Mouse (Mus musculus): ENCODE measurements at regions not wholly inside any gene's neighbourhood (a gene's known extent, or its start where the extent isn't known, plus 50 kb on each side); places are given as distances from the start of the nearest gene placed in this dataset.
"Not testable (repeated sequence)": the region's sequence is repeated elsewhere in the genome, so short reads cannot be mapped to it uniquely, and the experiment has no call there.

- 2% methylated on average over 10 of the region's 10 CpGs for WGBS
- no peak overlapping the region for H3K4me3 ChIP-seq (ENCODE audit: low read depth, low read length)
- no peaks in the 10 kb centered on the region for H3K4me1 ChIP-seq (replicated peaks; ENCODE audit: control insufficient read depth, insufficient read depth, low read length)
- H3K27me3 ChIP-seq (replicated peaks; ENCODE audit: control insufficient read depth, insufficient read depth, low read length), result no peaks in the 10 kb centered on the region
- H3K9me3 ChIP-seq (ENCODE audit: control insufficient read depth, low read length), result no peaks in the 10 kb centered on the region
- ATAC-seq (replicated peaks; ENCODE audit: low FRiP score, low TSS enrichment, low read depth), result peak; percentile 84; the same call in 1 of the 2 replicates
- DNase-seq (ENCODE audit: low spot score), result peak; percentile 93
- H3K36me3 ChIP-seq (ENCODE audit: control insufficient read depth, insufficient read depth, low read length), result no peaks in the 10 kb centered on the region
- H3K9ac ChIP-seq (ENCODE audit: low read length), result no peak overlapping the region
- no peak overlapping the region for H3K4me2 ChIP-seq (ENCODE audit: low read length)
- no peak overlapping the region for H3K27ac ChIP-seq (ENCODE audit: low read depth)
Observed at GRCm38 (mm10) chr10:96213876-96214275, 77.5 kb downstream of the Gm5426 start.

GRCm38 (mm10) chr10:96214285-96214684 lies 77.9 kb downstream of the Gm5426 start:
- Histone ChIP-seq H3K9ac (ENCODE audit: low read length) (no peak overlapping the region), H3K27ac (ENCODE audit: low read depth) (no peak overlapping the region), H3K36me3 (ENCODE audit: control insufficient read depth, insufficient read depth, low read length) (no peaks in the 10 kb centered on the region), H3K9me3 (ENCODE audit: control insufficient read depth, low read length) (no peaks in the 10 kb centered on the region), H3K4me3 (ENCODE audit: low read depth, low read length) (no peak overlapping the region), H3K4me1 (replicated peaks; ENCODE audit: control insufficient read depth, insufficient read depth, low read length) (no peaks in the 10 kb centered on the region), H3K4me2 (ENCODE audit: low read length) (no peak overlapping the region), H3K27me3 (replicated peaks; ENCODE audit: control insufficient read depth, insufficient read depth, low read length) (no peaks in the 10 kb centered on the region)
- DNase-seq (ENCODE audit: low spot score) (no peak), ATAC-seq (replicated peaks; ENCODE audit: low FRiP score, low TSS enrichment, low read depth) (0 out of 2 replicates have a peak, but pooled peaks have one; percentile 56)
- 55% methylated on average over 7 of the region's 7 CpGs for WGBS

GRCm38 (mm10) chr10:96214946-96215345 lies 78.5 kb downstream of the Gm5426 start:
- no peaks in the 10 kb centered on the region for H3K9me3 ChIP-seq (ENCODE audit: control insufficient read depth, low read length)
- no peak overlapping the region for H3K9ac ChIP-seq (ENCODE audit: low read length)
- DNase-seq (ENCODE audit: low spot score) (no peak), ATAC-seq (replicated peaks; ENCODE audit: low FRiP score, low TSS enrichment, low read depth) (no peak)
- H3K36me3 ChIP-seq (ENCODE audit: control insufficient read depth, insufficient read depth, low read length), result no peaks in the 10 kb centered on the region
- H3K27me3 ChIP-seq (replicated peaks; ENCODE audit: control insufficient read depth, insufficient read depth, low read length), result no peaks in the 10 kb centered on the region
- no peak overlapping the region for H3K4me2 ChIP-seq (ENCODE audit: low read length)
- no peak overlapping the region for H3K27ac ChIP-seq (ENCODE audit: low read depth)
- WGBS, result 81% methylated on average over 6 of the region's 6 CpGs
- no peaks in the 10 kb centered on the region for H3K4me1 ChIP-seq (replicated peaks; ENCODE audit: control insufficient read depth, insufficient read depth, low read length)
- no peak overlapping the region for H3K4me3 ChIP-seq (ENCODE audit: low read depth, low read length)

- DNase-seq (ENCODE audit: low spot score) (peak; percentile 46), ATAC-seq (replicated peaks; ENCODE audit: low FRiP score, low TSS enrichment, low read depth) (no peak)
- Histone ChIP-seq H3K4me1 (replicated peaks; ENCODE audit: control insufficient read depth, insufficient read depth, low read length) (no peaks in the 10 kb centered on the region), H3K9me3 (ENCODE audit: control insufficient read depth, low read length) (no peaks in the 10 kb centered on the region), H3K4me2 (ENCODE audit: low read length) (no peak overlapping the region), H3K27me3 (replicated peaks; ENCODE audit: control insufficient read depth, insufficient read depth, low read length) (no peaks in the 10 kb centered on the region), H3K36me3 (ENCODE audit: control insufficient read depth, insufficient read depth, low read length) (no peaks in the 10 kb centered on the region), H3K4me3 (ENCODE audit: low read depth, low read length) (no peak overlapping the region), H3K27ac (ENCODE audit: low read depth) (no peak overlapping the region), H3K9ac (ENCODE audit: low read length) (no peak overlapping the region)
- WGBS, result 78% methylated on average over 4 of the region's 4 CpGs
Observed at GRCm38 (mm10) chr10:96220731-96221130, 84.3 kb downstream of the Gm5426 start.

- Histone ChIP-seq H3K9me3 (ENCODE audit: control insufficient read depth, low read length) (no peaks in the 10 kb centered on the region), H3K4me3 (ENCODE audit: low read depth, low read length) (no peak overlapping the region), H3K4me2 (ENCODE audit: low read length) (no peak overlapping the region), H3K9ac (ENCODE audit: low read length) (no peak overlapping the region), H3K4me1 (replicated peaks; ENCODE audit: control insufficient read depth, insufficient read depth, low read length) (0 out of 2 replicates have a peak, but pooled peaks cover 4% of the 10 kb centered on the region), H3K27me3 (replicated peaks; ENCODE audit: control insufficient read depth, insufficient read depth, low read length) (no peaks in the 10 kb centered on the region), H3K27ac (ENCODE audit: low read depth) (no peak overlapping the region), H3K36me3 (ENCODE audit: control insufficient read depth, insufficient read depth, low read length) (no peaks in the 10 kb centered on the region)
- 83% methylated on average over 8 of the region's 8 CpGs for WGBS
- DNase-seq (ENCODE audit: low spot score) (no peak), ATAC-seq (replicated peaks; ENCODE audit: low FRiP score, low TSS enrichment, low read depth) (no peak)
Observed at GRCm38 (mm10) chr10:96230391-96230790, 94.0 kb downstream of the Gm5426 start.

GRCm38 (mm10) chr10:96231309-96231708 lies 94.9 kb downstream of the Gm5426 start:
- WGBS, result 81% methylated on average over 6 of the region's 6 CpGs
- Histone ChIP-seq H3K9ac (ENCODE audit: low read length) (no peak overlapping the region), H3K4me3 (ENCODE audit: low read depth, low read length) (no peak overlapping the region), H3K9me3 (ENCODE audit: control insufficient read depth, low read length) (no peaks in the 10 kb centered on the region), H3K4me2 (ENCODE audit: low read length) (no peak overlapping the region), H3K27ac (ENCODE audit: low read depth) (no peak overlapping the region), H3K4me1 (replicated peaks; ENCODE audit: control insufficient read depth, insufficient read depth, low read length) (0 out of 2 replicates have a peak, but pooled peaks cover 4% of the 10 kb centered on the region), H3K36me3 (ENCODE audit: control insufficient read depth, insufficient read depth, low read length) (no peaks in the 10 kb centered on the region), H3K27me3 (replicated peaks; ENCODE audit: control insufficient read depth, insufficient read depth, low read length) (no peaks in the 10 kb centered on the region)
- DNase-seq (ENCODE audit: low spot score) (no peak), ATAC-seq (replicated peaks; ENCODE audit: low FRiP score, low TSS enrichment, low read depth) (no peak)

GRCm38 (mm10) chr10:96232889-96233288 lies 96.5 kb downstream of the Gm5426 start:
- Histone ChIP-seq H3K4me1 (replicated peaks; ENCODE audit: control insufficient read depth, insufficient read depth, low read length) (0 out of 2 replicates have a peak, but pooled peaks cover 4% of the 10 kb centered on the region), H3K4me2 (ENCODE audit: low read length) (no peak overlapping the region), H3K9ac (ENCODE audit: low read length) (no peak overlapping the region), H3K27me3 (replicated peaks; ENCODE audit: control insufficient read depth, insufficient read depth, low read length) (no peaks in the 10 kb centered on the region), H3K36me3 (ENCODE audit: control insufficient read depth, insufficient read depth, low read length) (no peaks in the 10 kb centered on the region), H3K27ac (ENCODE audit: low read depth) (no peak overlapping the region), H3K9me3 (ENCODE audit: control insufficient read depth, low read length) (no peaks in the 10 kb centered on the region), H3K4me3 (ENCODE audit: low read depth, low read length) (no peak overlapping the region)
- 36% methylated on average over 1 of the region's 1 CpGs for WGBS
- DNase-seq (ENCODE audit: low spot score), result no peak
- no peak for ATAC-seq (replicated peaks; ENCODE audit: low FRiP score, low TSS enrichment, low read depth)

GRCm38 (mm10) chr10:96234564-96235412 lies 98.4 kb downstream of the Gm5426 start:
- Histone ChIP-seq H3K4me3 (ENCODE audit: low read depth, low read length) (no peak overlapping the region), H3K9me3 (ENCODE audit: control insufficient read depth, low read length) (no peaks in the 10 kb centered on the region), H3K27me3 (replicated peaks; ENCODE audit: control insufficient read depth, insufficient read depth, low read length) (no peaks in the 10 kb centered on the region), H3K9ac (ENCODE audit: low read length) (no peak overlapping the region), H3K4me1 (replicated peaks; ENCODE audit: control insufficient read depth, insufficient read depth, low read length) (0 out of 2 replicates have a peak, but pooled peaks cover 4% of the 10 kb centered on the region), H3K27ac (ENCODE audit: low read depth) (no peak overlapping the region), H3K4me2 (ENCODE audit: low read length) (no peak overlapping the region), H3K36me3 (ENCODE audit: control insufficient read depth, insufficient read depth, low read length) (no peaks in the 10 kb centered on the region)
- no peak for DNase-seq (ENCODE audit: low spot score)
- WGBS, result 43% methylated on average over 8 of the region's 10 CpGs
- no peak for ATAC-seq (replicated peaks; ENCODE audit: low FRiP score, low TSS enrichment, low read depth)

- not testable (repeated sequence) for H3K4me1 ChIP-seq (replicated peaks; ENCODE audit: control insufficient read depth, insufficient read depth, low read length); H3K4me3 ChIP-seq (ENCODE audit: low read depth, low read length); H3K27me3 ChIP-seq (replicated peaks; ENCODE audit: control insufficient read depth, insufficient read depth, low read length); ATAC-seq (replicated peaks; ENCODE audit: low FRiP score, low TSS enrichment, low read depth); DNase-seq (ENCODE audit: low spot score); H3K4me2 ChIP-seq (ENCODE audit: low read length); H3K9me3 ChIP-seq (ENCODE audit: control insufficient read depth, low read length); H3K27ac ChIP-seq (ENCODE audit: low read depth); H3K36me3 ChIP-seq (ENCODE audit: control insufficient read depth, insufficient read depth, low read length); H3K9ac ChIP-seq (ENCODE audit: low read length)
- WGBS, result 86% methylated on average over 4 of the region's 4 CpGs
Observed at GRCm38 (mm10) chr10:96236031-96236430, 99.6 kb downstream of the Gm5426 start.
